Mouse (Mus musculus) adrenal gland, adult 18-20 months (tissue): Measurements from ENCODE around the gene Sez6l2. TPM values are rescaled to one million over a fixed set of nuclear protein-coding genes. Genes with fewer than 3 reads are reported as not detected.
"Not testable (repeated sequence)": the region's sequence is repeated elsewhere in the genome, so short reads cannot be mapped to it uniquely, and the experiment has no call there.

Experiments used
- DNase-seq, 2 experiments: peaks; one replicate each; pipeline ENCODE4 v3.0.0; 2021 to 2022; ENCODE audit warnings: low spot score in 2 of 2
- long read RNA-seq, 2 experiments: library from polyadenylated mRNA; stranded (forward); transcript quantifications; one replicate each; pipeline ENCODE4 v2.0.0; 2021
- total RNA-seq, 2 experiments: library from RNA; stranded (reverse); gene quantifications; 1 replicate in 1 of 2; 2 replicates in 1 of 2; pipeline ENCODE4 v1.2.3; 2021

The Sez6l2 gene
- total RNA-seq: 10 to 100 TPM; 46.6 to 84.4 TPM
- long read RNA-seq, experiment 1, partial matches to known transcripts: 14 of 21 reads
- long read RNA-seq, experiment 1, other reads (novel, unspliced or antisense): 1 of 21 reads
- long read RNA-seq, experiment 2, partial matches to known transcripts: 83 of 86 reads
- long read RNA-seq, experiment 2, other reads (novel, unspliced or antisense): 3 of 86 reads

GRCm38 (mm10) chr7:126949793-126950646 is at the start of gene Sez6l2:
TSS of gene Sez6l2 (plus strand) at chr7:126950563.
- peak; percentile 91 to 93 for DNase-seq

- no peak for DNase-seq
Measured at GRCm38 (mm10) chr7:126905590-126905989, 44.8 kb upstream of the Sez6l2 start.

GRCm38 (mm10) chr7:126914844-126915243 is 35.5 kb upstream of the Sez6l2 start:
- no peak for DNase-seq

GRCm38 (mm10) chr7:126918356-126918755 is 32.0 kb upstream of the Sez6l2 start:
- not testable (repeated sequence) for DNase-seq

- DNase-seq: no peak
Measured at GRCm38 (mm10) chr7:126919973-126920372, 30.4 kb upstream of the Sez6l2 start.

- DNase-seq: no peak
Measured at GRCm38 (mm10) chr7:126921563-126921962, 28.8 kb upstream of the Sez6l2 start.

- DNase-seq: peak in 1 of 2 experiments; percentile 45
Measured at GRCm38 (mm10) chr7:126922624-126923060, 27.7 kb upstream of the Sez6l2 start, which contains the start of gene Tmem219. TSS of gene Tmem219 (minus strand) at chr7:126922917.

GRCm38 (mm10) chr7:126923999-126924398 is 26.4 kb upstream of the Sez6l2 start:
- DNase-seq: no peak

GRCm38 (mm10) chr7:126926299-126926698 is 24.1 kb upstream of the Sez6l2 start:
- DNase-seq: no peak

- peak; percentile 95 to 97 for DNase-seq
Measured at GRCm38 (mm10) chr7:126928384-126929037, 21.9 kb upstream of the Sez6l2 start, which contains the start of gene Kctd13. TSS of gene Kctd13 (plus strand) at chr7:126928879.

GRCm38 (mm10) chr7:126929046-126929445 is 21.3 kb upstream of the Sez6l2 start:
- no peak for DNase-seq

- no peak for DNase-seq
Measured at GRCm38 (mm10) chr7:126932652-126933051, 17.7 kb upstream of the Sez6l2 start.

- DNase-seq: no peak
Measured at GRCm38 (mm10) chr7:126941171-126941570, 9.2 kb upstream of the Sez6l2 start.

GRCm38 (mm10) chr7:126941801-126942200 is 8.6 kb upstream of the Sez6l2 start:
- DNase-seq: no peak

- DNase-seq: peak in 1 of 2 experiments; percentile 38
Measured at GRCm38 (mm10) chr7:126946530-126946929, 3.8 kb upstream of the Sez6l2 start.

- DNase-seq: no peak
Measured at GRCm38 (mm10) chr7:126948626-126949025, 1.7 kb upstream of the Sez6l2 start.

- DNase-seq: no peak
Measured at GRCm38 (mm10) chr7:126949403-126949792, 965 bp upstream of the Sez6l2 start, which contains the start of gene Asphd1. TSS of gene Asphd1 (minus strand) at chr7:126949582.

GRCm38 (mm10) chr7:126950647-126951615 is 568 bp downstream of the Sez6l2 start:
- no peak for DNase-seq

- no peak for DNase-seq
Measured at GRCm38 (mm10) chr7:126951741-126952140, 1.4 kb downstream of the Sez6l2 start.

- no peak for DNase-seq
Measured at GRCm38 (mm10) chr7:126952646-126953045, 2.3 kb downstream of the Sez6l2 start.
